Mouse (Mus musculus) embryonic fibroblast, embryonic 13.5 days (primary cell): ENCODE data around the gene Fto.

Experiments used
- CTCF ChIP-seq: IDR thresholded peaks from 2 replicates; pipeline ENCODE4 v1.5.1; 2011; ENCODE audit warnings: mild to moderate bottlenecking, control low read depth, low read length, moderate library complexity, borderline replicate concordance; ENCODE audit not compliant: insufficient read depth
- POLR2A ChIP-seq: IDR thresholded peaks from 2 replicates; pipeline ENCODE4 v1.6.1; 2011; ENCODE audit warnings: low read depth, mild to moderate bottlenecking, control low read depth, low read length, moderate library complexity

DNA sequence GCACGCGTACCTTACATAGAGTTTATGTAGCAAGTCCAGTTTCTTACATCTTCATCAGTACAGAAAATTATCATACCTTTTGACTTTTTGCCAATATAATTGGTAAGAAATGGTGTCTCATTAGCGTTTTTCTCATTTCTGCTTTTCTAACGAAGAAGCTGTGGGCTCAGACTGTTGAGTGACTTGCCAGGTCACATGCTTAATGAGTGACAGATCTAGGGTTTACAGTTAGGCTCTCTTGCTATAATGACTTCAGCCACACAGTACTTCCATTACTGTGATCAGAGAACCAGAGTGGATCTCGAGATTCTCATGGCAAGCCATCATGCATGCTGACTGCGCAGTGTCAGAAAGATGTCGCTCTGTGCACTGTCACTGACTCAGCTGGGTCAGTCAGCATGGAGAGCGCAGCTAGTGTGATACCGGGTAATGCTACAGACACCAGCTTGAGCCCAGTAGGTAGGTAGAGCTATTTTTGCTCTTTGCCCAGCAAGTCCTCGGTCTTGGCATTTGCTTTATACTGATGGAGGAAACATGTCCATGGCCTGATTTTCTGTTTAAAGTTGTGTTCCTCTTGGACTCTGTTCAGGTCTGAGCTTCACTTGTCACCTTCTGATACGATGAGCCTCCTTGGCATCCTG is 188.8 kb downstream of the Fto start:
- no peak for TF ChIP-seq POLR2A
- no peak for TF ChIP-seq CTCF
